Mouse (Mus musculus) heart, postnatal 25 days (tissue): Measurements from ENCODE around the gene Hdhd5. TPM values are rescaled to one million over a fixed set of nuclear protein-coding genes. Genes with fewer than 3 reads are reported as not detected.

Experiments
- DNase-seq: peaks from one replicate; pipeline ENCODE4 v3.0.0; 2022; ENCODE audit warnings: low spot score
- intact Hi-C: fragments of 180-260 bp; cut with DNase I; formaldehyde crosslinking; loops from one replicate; pipeline ENCODE4 v1.15.1; 2025
- total RNA-seq, 2 experiments: library from RNA; stranded (reverse); gene quantifications; 2 replicates each; pipeline ENCODE4 v1.2.3; 2021

Gene Hdhd5
- total RNA-seq, 2 experiments from 2014 or later = 19.6 to 21.5 TPM

- no peak for DNase-seq
- intact Hi-C loops = loop anchor here (5.0 kb wide), 1 partner anchor 1122 kb away; no protein-coding TSS in a partner anchor
These were observed 41.7 kb downstream of the Hdhd5 start for GRCm38 (mm10) chr6:120489461-120489860.

DNA sequence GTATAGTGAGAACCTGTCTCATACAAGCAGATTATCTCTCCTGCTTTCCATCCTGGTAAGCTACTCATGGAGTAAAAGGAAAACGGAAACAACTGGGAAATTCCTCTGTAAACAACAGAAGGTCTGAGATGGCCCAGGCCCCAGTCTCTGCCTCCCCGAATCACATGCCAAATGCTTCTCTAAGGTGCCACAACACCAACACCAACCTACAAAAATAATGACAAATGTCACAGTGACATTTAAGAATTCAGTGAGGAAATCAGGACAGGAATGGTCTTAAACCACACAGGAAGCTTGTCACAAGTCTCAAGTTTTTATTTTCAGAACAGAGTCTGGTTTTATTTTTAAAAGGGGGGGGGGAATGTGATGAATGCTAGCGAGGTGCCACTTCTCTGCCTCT is 42.5 kb downstream of the Hdhd5 start:
- intact Hi-C loops = loop anchor here (5.0 kb wide), 1 partner anchor 1121 kb away; no protein-coding TSS in a partner anchor
- no peak for DNase-seq

GRCm38 (mm10) chr6:120486051-120486510 is 45.0 kb downstream of the Hdhd5 start:
- intact Hi-C loops = loop anchor here (5.0 kb wide), 1 partner anchor 1119 kb away; no protein-coding TSS in a partner anchor
- no peak for DNase-seq

DNA sequence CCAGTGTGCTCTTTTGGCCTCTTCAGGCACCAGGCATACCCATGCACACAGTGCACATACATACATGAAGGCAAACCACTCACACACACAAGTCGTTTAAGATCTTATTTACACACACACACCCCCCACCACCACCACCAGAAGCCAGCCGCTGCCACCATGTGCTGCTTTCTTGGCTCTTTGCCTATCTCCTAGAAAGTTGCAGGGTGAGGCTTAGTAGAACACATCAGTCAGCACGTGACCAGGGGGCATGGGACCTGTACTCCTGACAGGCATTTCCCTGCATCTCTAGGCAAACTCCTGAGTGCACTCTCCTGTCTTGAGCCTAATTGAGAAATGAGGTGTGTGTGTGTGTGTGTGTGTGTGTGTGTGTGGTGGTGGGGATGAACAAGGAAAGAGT is 46.1 kb downstream of the Hdhd5 start:
- intact Hi-C loops = loop anchor here (5.0 kb wide), 1 partner anchor 1118 kb away; no protein-coding TSS in a partner anchor
- DNase-seq = no peak

DNA sequence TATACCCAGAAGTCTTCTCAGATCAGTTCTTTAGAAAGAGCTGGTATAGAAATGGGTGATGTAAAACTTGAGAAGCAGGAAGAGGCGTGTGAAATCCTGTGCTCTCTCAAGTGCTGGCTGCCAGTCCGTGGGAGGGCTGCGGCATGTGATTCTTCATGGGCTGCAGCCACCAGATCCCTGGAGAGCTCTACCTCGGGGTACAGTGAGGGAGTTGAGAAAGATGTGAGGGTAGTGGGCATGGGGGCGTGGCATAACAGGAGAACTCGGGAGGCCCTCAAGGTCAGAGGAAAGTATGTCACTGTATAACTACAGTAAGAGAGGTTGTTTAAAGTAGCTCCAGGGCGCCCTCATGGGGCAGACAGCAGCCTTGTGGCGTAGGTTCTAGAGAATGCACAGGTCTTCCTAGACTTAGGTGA is 47.9 kb downstream of the Hdhd5 start:
- intact Hi-C loops = no loop called here
- no peak for DNase-seq

DNA sequence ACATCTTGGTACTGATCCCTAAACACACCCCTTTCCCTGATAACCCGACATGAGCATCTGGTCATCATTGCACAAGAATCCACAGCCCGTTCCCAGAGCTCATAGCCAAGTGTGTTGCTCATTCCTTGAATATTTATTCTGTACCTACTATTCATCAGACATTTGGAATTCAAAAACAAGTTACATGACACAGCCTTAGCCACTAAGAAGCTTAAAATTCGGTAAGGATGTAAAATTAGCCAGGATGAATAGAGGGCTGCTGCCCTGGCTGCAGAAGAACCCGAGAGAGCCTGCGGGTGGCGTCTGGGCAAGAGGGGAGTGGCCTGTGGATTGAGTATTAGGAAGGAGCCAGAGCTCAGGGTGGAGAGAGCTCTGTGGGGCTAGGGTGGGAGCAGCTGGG is 48.4 kb downstream of the Hdhd5 start:
- intact Hi-C loops = no loop called here
- DNase-seq = no peak

DNA sequence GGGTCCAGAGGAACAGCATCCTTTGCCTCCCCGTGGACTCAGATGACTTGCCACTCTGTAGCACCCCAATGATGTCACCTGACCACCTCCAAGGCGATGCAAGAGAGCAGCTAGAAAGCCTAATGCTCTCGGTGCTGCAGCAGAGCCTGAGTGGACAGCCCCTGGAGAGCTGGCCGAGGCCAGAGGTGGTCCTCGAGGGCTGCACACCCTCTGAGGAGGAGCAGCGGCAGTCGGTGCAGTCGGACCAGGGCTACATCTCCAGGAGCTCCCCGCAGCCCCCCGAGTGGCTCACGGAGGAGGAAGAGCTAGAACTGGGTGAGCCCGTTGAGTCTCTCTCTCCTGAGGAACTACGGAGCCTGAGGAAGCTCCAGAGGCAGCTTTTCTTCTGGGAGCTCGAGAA is 49.1 kb downstream of the Hdhd5 start:
- DNase-seq = no peak
- intact Hi-C loops = no loop called here

DNA sequence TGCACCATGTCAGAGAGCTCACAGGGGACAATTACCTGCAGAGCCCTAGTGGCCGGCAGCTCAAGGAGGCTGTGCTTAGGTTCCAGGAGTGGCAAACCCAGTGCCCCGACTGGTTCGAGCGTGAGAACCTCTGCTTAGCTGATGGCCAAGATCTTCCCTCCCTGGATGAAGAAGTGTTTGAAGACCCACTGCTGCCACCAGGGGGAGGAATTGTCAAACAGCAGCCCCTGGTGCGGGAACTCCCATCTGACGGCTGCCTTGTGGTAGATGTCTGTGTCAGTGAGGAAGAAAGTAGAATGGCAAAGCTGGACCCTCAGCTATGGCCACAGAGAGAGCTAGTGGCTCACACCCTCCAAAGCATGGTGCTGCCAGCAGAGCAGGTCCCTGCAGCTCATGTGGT is 49.6 kb downstream of the Hdhd5 start:
- intact Hi-C loops = no loop called here
- no peak for DNase-seq

- DNase-seq = no peak
- intact Hi-C loops = no loop called here
These were observed 50.8 kb downstream of the Hdhd5 start for GRCm38 (mm10) chr6:120480361-120480760.

DNA sequence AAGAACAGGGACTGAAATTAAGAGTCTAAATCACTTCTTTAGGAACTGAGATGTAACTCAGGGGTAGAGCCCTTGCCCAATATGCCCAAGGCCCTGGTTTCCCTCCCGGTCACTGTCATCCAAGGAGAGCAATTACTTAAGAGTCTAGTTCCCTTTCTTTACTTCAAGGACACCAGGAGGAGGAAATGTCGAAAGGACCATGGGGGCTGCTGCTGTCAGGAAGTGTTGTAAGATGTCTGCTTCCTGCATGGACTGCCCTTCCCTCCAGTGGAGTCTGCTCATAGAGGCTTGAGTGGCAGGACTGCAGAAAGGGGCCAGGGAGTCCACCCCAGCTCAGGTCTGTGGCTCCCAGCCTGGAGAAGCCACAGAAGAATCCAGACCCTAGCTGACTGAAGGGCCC is 51.8 kb downstream of the Hdhd5 start:
- intact Hi-C loops = no loop called here
- no peak for DNase-seq

DNA sequence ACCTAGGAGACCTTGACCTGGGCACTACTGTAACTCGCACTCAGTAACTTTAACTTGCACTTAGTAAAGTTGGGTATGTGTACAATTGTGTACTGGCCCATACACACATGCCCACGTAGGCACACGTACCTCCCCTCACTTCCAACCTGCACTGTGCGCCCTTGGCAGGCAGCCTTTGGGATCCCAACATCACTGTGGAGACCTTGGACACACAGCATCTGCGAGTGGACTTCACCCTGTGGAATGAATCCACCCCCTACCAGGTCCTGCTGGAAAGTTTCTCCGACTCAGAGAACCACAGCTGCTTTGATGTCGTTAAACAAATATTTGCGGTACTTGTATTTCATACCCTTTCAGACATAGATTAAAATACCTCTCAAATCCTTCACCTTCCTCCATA is 55.8 kb downstream of the Hdhd5 start:
- intact Hi-C loops = no loop called here
- DNase-seq = no peak

- no peak for DNase-seq
- intact Hi-C loops = no loop called here
These were observed 57.7 kb downstream of the Hdhd5 start for GRCm38 (mm10) chr6:120473427-120473826.

GRCm38 (mm10) chr6:120472455-120473140 is 58.5 kb downstream of the Hdhd5 start:
- intact Hi-C loops = no loop called here
- DNase-seq = no peak

GRCm38 (mm10) chr6:120471991-120472441 is 59.1 kb downstream of the Hdhd5 start:
- intact Hi-C loops = no loop called here
- DNase-seq = no peak

DNA sequence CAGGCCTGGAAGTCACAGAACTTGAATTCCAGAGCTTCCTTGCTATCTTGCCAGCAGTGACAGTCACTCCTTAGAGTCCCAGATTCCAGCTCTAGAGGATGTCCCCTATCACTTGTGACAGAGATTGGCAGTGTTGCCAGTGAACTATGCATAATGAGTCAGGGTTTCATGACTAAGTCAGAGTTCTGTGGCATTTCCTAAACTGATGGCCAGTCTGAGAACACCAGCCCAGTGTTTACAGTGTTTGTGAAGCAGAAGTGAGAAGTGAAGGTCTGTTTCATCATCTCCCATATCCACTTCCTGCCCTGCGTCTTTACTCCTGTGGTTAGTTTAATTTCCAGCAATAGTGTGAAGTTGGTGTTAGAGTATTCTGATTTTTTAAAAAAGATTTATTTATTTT is 60.5 kb downstream of the Hdhd5 start:
- DNase-seq = no peak
- intact Hi-C loops = no loop called here

- intact Hi-C loops = no loop called here
- no peak for DNase-seq
These were observed 61.3 kb downstream of the Hdhd5 start for GRCm38 (mm10) chr6:120469770-120470169.

DNA sequence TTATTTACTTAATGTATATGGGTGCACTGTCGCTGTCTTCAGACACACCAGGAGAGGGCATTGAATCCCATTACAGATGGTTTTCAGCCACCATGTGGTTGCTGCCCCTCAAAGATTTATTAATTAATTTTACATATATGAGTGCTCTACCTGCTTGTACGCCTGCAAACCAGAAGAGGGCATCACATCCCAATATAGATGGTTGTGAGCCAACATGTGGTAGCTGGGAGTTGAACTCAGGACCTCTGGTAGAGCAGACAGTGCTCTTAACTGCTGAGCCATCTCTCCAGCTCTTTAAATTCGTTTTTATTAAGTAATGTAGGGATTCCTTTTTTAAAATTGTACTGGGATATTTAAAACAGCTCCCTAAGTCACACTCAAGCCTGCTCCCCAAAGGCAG is 61.9 kb downstream of the Hdhd5 start:
- intact Hi-C loops = no loop called here
- no peak for DNase-seq

DNA sequence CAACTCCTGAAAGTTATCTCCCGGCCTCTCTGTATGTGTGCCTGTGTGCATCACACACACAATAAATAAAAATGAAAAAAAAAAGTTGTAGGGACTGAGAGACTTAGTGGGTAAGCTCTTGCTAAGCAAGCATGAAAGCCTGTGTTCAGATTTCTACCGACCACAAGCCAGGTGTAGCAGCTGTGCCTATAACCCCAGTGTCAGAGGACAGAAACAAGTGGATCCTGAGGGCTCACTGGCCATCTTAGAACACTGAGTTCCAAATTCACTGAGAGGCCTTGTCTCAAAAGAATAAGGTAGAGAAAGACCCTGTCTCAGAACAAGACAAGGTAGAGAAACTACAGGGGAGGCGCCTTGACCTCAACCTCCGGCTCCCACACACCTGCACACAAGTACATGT is 62.9 kb downstream of the Hdhd5 start:
- DNase-seq = no peak
- intact Hi-C loops = no loop called here

GRCm38 (mm10) chr6:120466609-120467329 is 64.3 kb downstream of the Hdhd5 start:
- intact Hi-C loops = no loop called here
- no peak for DNase-seq

GRCm38 (mm10) chr6:120465393-120465792 is 65.7 kb downstream of the Hdhd5 start:
- no peak for DNase-seq
- intact Hi-C loops = no loop called here

GRCm38 (mm10) chr6:120464406-120464939 is 66.6 kb downstream of the Hdhd5 start:
- intact Hi-C loops = no loop called here
- no peak for DNase-seq
